Mouse (Mus musculus): ENCODE results near the gene Ctnnal1.

GRCm38 (mm10) chr4:56815131-56815530 lies 49.9 kb downstream of the Ctnnal1 start:
- TF ChIP-seq CTCF (IDR thresholded peaks at IDR 0.05; ENCODE audit: low read depth, low read length) = no peak
- no peak for TF ChIP-seq GATA2 (IDR thresholded peaks at IDR 0.05; ENCODE audit: borderline replicate concordance, low read depth, low read length)
- TF ChIP-seq POLR2AphosphoS5 (IDR thresholded peaks at IDR 0.05; ENCODE audit: insufficient replicate concordance, low read depth, low read length) = no peak
- TF ChIP-seq TAL1 (conservative IDR thresholded peaks at IDR 0.05; ENCODE audit: low read depth, low read length) = no peak
- TF ChIP-seq GATA1 (IDR thresholded peaks at IDR 0.05; ENCODE audit: borderline replicate concordance, low read length) = no peak
